Mouse (Mus musculus) heart, postnatal 0 days (tissue): Measurements from ENCODE around the gene Zmat3. TPM values are rescaled to one million over a fixed set of nuclear protein-coding genes. Genes with fewer than 3 reads are reported as not detected.
A peak's percentile ranks its signal among the peaks of the same experiment; 100 is the strongest.

Experiments
- ATAC-seq: fragments of 200-750 bp; cut with Nextera tagmentation; 2 replicates; pipeline ENCODE4 v1.8.0; 2017; ENCODE audit warnings: low read depth, moderate number of reproducible peaks, moderate library complexity; ENCODE audit not compliant: insufficient read depth
- DNase-seq: peaks from one replicate; pipeline ENCODE4 v3.0.0-alpha.2; 2016; ENCODE audit warnings: low spot score
- H3K27ac ChIP-seq: fragments of 300-500 bp; sonication (generic); 2 replicates; pipeline ENCODE4 v1.5.1; 2014; ENCODE audit warnings: low read depth, mild to moderate bottlenecking
- H3K27me3 ChIP-seq: fragments of 300-500 bp; sonication (generic); 2 replicates; pipeline ENCODE4 v1.6.1; 2014; ENCODE audit warnings: low read length, mixed read lengths; ENCODE audit not compliant: control insufficient read depth, insufficient read depth
- H3K36me3 ChIP-seq: fragments of 300-500 bp; sonication (generic); replicated peaks from 2 replicates; pipeline ENCODE4 v1.6.1; 2014; ENCODE audit warnings: low read length, mixed read lengths; ENCODE audit not compliant: control insufficient read depth, insufficient read depth
- H3K4me1 ChIP-seq: fragments of 300-500 bp; sonication (generic); 2 replicates; pipeline ENCODE4 v1.6.1; 2014; ENCODE audit warnings: antibody characterized with exemption; ENCODE audit not compliant: control insufficient read depth, insufficient read depth
- H3K4me2 ChIP-seq: fragments of 300-500 bp; sonication (generic); 2 replicates; pipeline ENCODE4 v1.6.1; 2014; ENCODE audit warnings: low read depth, mild to moderate bottlenecking, low read length, moderate library complexity
- H3K4me3 ChIP-seq: fragments of 300-500 bp; sonication (generic); 2 replicates; pipeline ENCODE4 v1.5.1; 2014; ENCODE audit warnings: low read depth, low read length
- H3K9ac ChIP-seq: fragments of 300-500 bp; sonication (generic); replicated peaks from 2 replicates; pipeline ENCODE4 v1.6.1; 2014; ENCODE audit warnings: low read depth, low read length, mixed read lengths
- H3K9me3 ChIP-seq: fragments of 300-500 bp; sonication (generic); replicated peaks from 2 replicates; pipeline ENCODE4 v1.6.1; 2016; ENCODE audit warnings: low read length; ENCODE audit not compliant: control insufficient read depth
- CTCF ChIP-seq: IDR thresholded peaks from 2 replicates; pipeline ENCODE4 v1.5.1; 2016; ENCODE audit warnings: antibody characterized with exemption, control low read depth, low read depth
- EP300 ChIP-seq: IDR thresholded peaks from 2 replicates; pipeline ENCODE4 v1.6.1; 2016; ENCODE audit warnings: antibody characterized with exemption, low read depth
- WGBS: fragments of 180-500 bp; shearing (Covaris S2); extraction: QIAGEN DNeasy Blood & Tissue Kit; methylation state at CpG from one replicate; pipeline ENCODE4 v1.1.7; 2014; 5-methylcytosine and 5-hydroxymethylcytosine counted together
- polyA plus RNA-seq: library from polyadenylated mRNA; unstranded; fragments of >200 nt; fragmentation: Nextera tagmentation; extraction: Ambion mirVana; gene quantifications from 2 replicates; pipeline ENCODE4 v1.2.1, GENCODE M21; 2015
- total RNA-seq: library from RNA; depleted of rRNA; stranded (reverse); fragments of >200 nt; gene quantifications from 2 replicates; pipeline ENCODE4 v1.2.3, GENCODE M21; 2014; ENCODE audit warnings: low replicate concordance

The Zmat3 gene
- total and polyA plus RNA-seq, 2 experiments from 2014 or later = 1.9 to 3.6 TPM

DNA sequence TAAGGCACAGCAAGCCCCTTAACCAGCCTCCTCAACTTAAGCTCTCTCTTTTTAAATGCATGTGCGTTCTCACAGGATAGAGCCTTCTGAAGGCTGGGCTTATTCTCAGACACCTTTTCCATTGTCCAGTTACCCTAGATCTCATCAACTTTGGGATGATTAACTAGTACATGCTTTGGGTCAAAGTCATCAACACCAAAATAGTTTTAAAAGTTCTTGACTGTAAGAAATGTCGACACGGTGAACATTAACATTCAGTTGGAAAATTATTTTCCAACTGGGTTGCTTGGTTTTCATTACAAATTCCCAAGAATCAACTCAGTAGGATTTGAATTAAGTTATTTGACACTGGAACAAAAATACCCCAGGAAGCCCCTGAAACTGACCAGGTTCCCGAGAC, 27.0 kb upstream of the Zmat3 start:
- H3K4me1 ChIP-seq = no peaks in the 10 kb centered on the region
- DNase-seq (no peak), ATAC-seq (no peak)
- no peak overlapping the region for H3K4me3 ChIP-seq
- no peaks in the 10 kb centered on the region for H3K27me3 ChIP-seq
- no peak overlapping the region for H3K27ac ChIP-seq
- no peak overlapping the region for H3K4me2 ChIP-seq
- H3K36me3 ChIP-seq = no peaks in the 10 kb centered on the region
- no peak overlapping the region for H3K9ac ChIP-seq
- WGBS = 82% methylated on average over 4 of the region's 4 CpGs
- no peak for TF ChIP-seq CTCF
- TF ChIP-seq EP300 = no peak
- no peaks in the 10 kb centered on the region for H3K9me3 ChIP-seq

DNA sequence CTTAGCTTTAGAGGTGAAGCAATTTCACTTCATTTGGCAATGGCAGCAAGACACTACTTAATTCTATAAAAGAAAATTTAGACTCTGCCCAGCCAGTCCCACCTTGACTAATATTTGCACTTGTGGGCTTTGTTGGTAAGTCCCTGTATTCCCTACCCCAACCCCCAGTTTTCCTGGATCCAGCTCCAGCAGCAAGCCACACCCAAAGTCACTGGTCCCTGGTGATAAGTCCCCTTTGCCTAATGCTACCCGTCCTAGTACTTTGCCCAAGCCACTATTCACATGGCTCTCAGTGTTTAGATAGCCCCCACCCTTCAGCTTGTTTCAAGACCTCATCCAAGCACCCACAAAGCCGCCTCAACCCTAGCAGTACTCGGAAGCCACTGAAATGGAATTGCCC, 15.7 kb upstream of the Zmat3 start:
- ATAC-seq (no peak), DNase-seq (no peak)
- TF ChIP-seq EP300 = no peak
- no peak for TF ChIP-seq CTCF
- Histone ChIP-seq H3K36me3 (no peaks in the 10 kb centered on the region), H3K27ac (no peak overlapping the region), H3K9me3 (no peaks in the 10 kb centered on the region), H3K9ac (no peak overlapping the region), H3K27me3 (no peaks in the 10 kb centered on the region), H3K4me1 (no peaks in the 10 kb centered on the region), H3K4me2 (no peak overlapping the region), H3K4me3 (no peak overlapping the region)
- whole genome bisulfite sequencing = 70% methylated on average over 3 of the region's 3 CpGs

DNA sequence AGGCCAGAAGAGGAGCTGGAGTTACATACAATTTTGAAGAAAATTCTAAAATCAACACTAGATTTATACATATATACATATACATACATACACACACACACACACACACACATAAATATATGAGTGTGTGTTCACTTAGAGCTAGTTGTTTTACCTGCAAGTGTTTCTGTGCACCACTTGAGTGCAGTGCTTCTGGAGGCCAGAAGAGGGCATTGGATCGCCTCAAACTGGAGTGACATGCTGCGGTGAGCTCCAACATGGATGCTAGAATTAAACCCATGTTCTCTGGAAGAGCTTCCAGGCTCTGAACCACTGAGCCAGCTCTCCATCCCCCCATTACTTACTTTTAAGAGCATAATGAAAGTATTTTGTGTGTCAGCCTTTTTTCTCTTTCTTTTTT, 14.1 kb upstream of the Zmat3 start:
- H3K27ac ChIP-seq = no peak overlapping the region
- DNase-seq = peak; percentile 30

DNA sequence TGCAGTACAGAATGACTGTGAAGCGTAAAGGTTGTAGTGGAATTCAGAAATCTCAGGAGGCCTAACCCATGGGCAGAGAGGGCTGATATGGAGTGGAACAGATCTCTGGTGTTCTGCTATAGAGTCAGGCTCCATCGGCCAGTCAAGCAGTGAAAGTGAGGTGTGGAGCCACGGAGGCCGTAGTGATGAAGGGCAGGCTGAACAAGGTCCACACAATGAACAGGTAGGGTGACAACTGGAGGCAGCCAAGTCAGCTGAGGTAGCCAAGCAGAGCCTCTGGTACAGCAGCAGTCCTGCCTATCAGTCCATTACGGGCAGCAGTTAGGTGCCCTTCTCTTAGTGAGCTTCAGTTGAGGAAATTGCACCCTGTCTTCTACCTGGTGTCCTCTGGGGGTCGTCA, 7.4 kb upstream of the Zmat3 start:
- Histone ChIP-seq H3K4me2 (no peak overlapping the region), H3K36me3 (no peaks in the 10 kb centered on the region), H3K9ac (no peak overlapping the region), H3K4me3 (no peak overlapping the region), H3K9me3 (no peaks in the 10 kb centered on the region), H3K4me1 (no peaks in the 10 kb centered on the region), H3K27ac (no peak overlapping the region), H3K27me3 (no peaks in the 10 kb centered on the region)
- ATAC-seq = no peak
- 83% methylated on average over 6 of the region's 6 CpGs for WGBS
- TF ChIP-seq CTCF (no peak), EP300 (no peak)
- DNase-seq = no peak

More for the DNA sequence above, 14.1 kb upstream of the Zmat3 start:
- H3K9me3 ChIP-seq = no peaks in the 10 kb centered on the region
- H3K4me1 ChIP-seq = no peaks in the 10 kb centered on the region
- no peak for TF ChIP-seq EP300
- TF ChIP-seq CTCF = peak; percentile 50
- no peaks in the 10 kb centered on the region for H3K27me3 ChIP-seq
- H3K4me3 ChIP-seq = no peak overlapping the region
- H3K36me3 ChIP-seq = no peaks in the 10 kb centered on the region
- no peak overlapping the region for H3K4me2 ChIP-seq
- H3K9ac ChIP-seq = no peak overlapping the region
- no peak for ATAC-seq
- WGBS = 23% methylated on average over 2 of the region's 2 CpGs

DNA sequence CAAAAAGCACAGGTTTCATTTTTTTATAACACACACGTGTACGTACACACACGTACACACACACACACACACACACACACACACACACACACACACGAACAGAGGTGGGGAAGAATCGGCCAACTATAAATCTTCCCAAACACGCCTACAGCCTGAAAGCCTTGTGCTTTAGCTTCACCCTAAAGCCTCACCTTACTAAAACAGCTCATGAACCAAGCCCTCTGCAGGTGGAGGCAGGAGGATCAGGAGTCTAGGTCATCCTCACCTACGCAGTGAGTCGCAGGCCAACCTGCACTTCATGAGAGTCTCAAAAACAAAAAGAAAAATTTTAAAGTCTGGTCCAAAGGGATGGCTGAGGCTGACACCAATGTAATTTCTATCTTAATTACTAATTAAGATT, 6.7 kb upstream of the Zmat3 start:
- DNase-seq (no peak), ATAC-seq (no peak)
- H3K4me3 ChIP-seq = no peak overlapping the region
- H3K36me3 ChIP-seq = no peaks in the 10 kb centered on the region
- no peaks in the 10 kb centered on the region for H3K27me3 ChIP-seq
- no peak for TF ChIP-seq CTCF
- no peak for TF ChIP-seq EP300
- H3K9ac ChIP-seq = no peak overlapping the region
- no peaks in the 10 kb centered on the region for H3K4me1 ChIP-seq
- H3K9me3 ChIP-seq = no peaks in the 10 kb centered on the region
- H3K27ac ChIP-seq = no peak overlapping the region
- no peak overlapping the region for H3K4me2 ChIP-seq
- 90% methylated on average over 8 of the region's 8 CpGs for WGBS

DNA sequence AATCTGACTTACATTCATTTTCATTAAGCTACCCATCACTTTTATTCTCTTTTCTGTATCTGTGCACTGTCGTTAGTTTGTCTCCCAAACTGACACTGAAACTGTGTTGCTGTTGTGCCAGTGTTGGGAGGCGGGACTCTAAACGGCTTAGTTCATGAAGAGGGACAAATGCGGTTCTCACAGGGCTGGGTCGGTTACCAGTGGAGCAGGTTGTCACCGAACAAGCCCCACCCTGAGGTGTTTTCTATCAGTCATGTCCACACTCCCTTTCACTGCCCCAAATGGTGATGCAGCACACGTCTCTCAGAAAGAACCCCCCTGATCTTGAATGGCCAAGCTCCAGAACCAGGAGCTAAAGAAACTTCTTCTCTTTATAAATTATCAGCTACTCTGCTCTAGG, 6.1 kb upstream of the Zmat3 start:
- Histone ChIP-seq H3K9ac (no peak overlapping the region), H3K4me1 (no peaks in the 10 kb centered on the region), H3K4me3 (no peak overlapping the region), H3K36me3 (no peaks in the 10 kb centered on the region), H3K27me3 (no peaks in the 10 kb centered on the region), H3K4me2 (no peak overlapping the region), H3K27ac (no peak overlapping the region), H3K9me3 (no peaks in the 10 kb centered on the region)
- ATAC-seq (no peak), DNase-seq (no peak)
- WGBS = 64% methylated on average over 7 of the region's 7 CpGs
- no peak for TF ChIP-seq CTCF
- TF ChIP-seq EP300 = no peak
